Mouse (Mus musculus): ENCODE data around the gene Sae1. TPM values are rescaled to one million over a fixed set of nuclear protein-coding genes. Genes with fewer than 3 reads are reported as not detected.

Gene Sae1
- total and polyA plus RNA-seq, 3 experiments = 23.4 to 36.1 (median 33.0) TPM

- H3K4me3 ChIP-seq = peak overlapping the region; percentile 83
- H3K27me3 ChIP-seq (ENCODE audit: control insufficient read depth, insufficient read depth, low read length) = no peaks in the 10 kb centered on the region
- peak; percentile 99 for TF ChIP-seq POLR2A (IDR thresholded peaks at IDR 0.05; ENCODE audit: insufficient read depth, low read depth, low read length)
- peak; percentile 83 for TF ChIP-seq EP300 (IDR thresholded peaks at IDR 0.05; ENCODE audit: insufficient read depth, low read depth, low read length)
- TF ChIP-seq CTCF (IDR thresholded peaks at IDR 0.05) = peak; percentile 68
- peaks cover 12% of the 10 kb centered on the region for H3K4me1 ChIP-seq (ENCODE audit: control insufficient read depth, insufficient read depth, low read length)
- no peaks in the 10 kb centered on the region for H3K79me2 ChIP-seq (replicated peaks; ENCODE audit: control insufficient read depth, insufficient read depth, low read length)
- H3K9ac ChIP-seq (ENCODE audit: low read depth, low read length) = peak overlapping the region; percentile 100
- H3K36me3 ChIP-seq (ENCODE audit: control insufficient read depth, insufficient read depth, low read length) = no peaks in the 10 kb centered on the region
- intact Hi-C loops (cut with DNase I) = loop anchor here (1.0 to 10.0 kb wide), 4 partner anchors 19 to 421 kb away; partner anchors contain the start of genes Ap2s1 and Tmem160
- DNase-seq = peak; percentile 92 to 93
- H3K27ac ChIP-seq = peak overlapping the region; percentile 100
- under 1% methylated on average over 64 of the region's 66 CpGs for WGBS
Observed at GRCm38 (mm10) chr7:16313481-16314220, 74.0 kb downstream of the Sae1 start.

- intact Hi-C loops (cut with DNase I) = loop anchor here (1.0 to 10.0 kb wide), 3 partner anchors 89 to 422 kb away; partner anchors contain the start of genes Ap2s1 and Tmem160
- WGBS = 0% methylated on average over 12 of the region's 12 CpGs
- Histone ChIP-seq H3K9ac (ENCODE audit: low read depth, low read length) (peak overlapping the region; percentile 100), H3K4me3 (peak overlapping the region; percentile 83), H3K27me3 (ENCODE audit: control insufficient read depth, insufficient read depth, low read length) (no peaks in the 10 kb centered on the region), H3K79me2 (replicated peaks; ENCODE audit: control insufficient read depth, insufficient read depth, low read length) (no peaks in the 10 kb centered on the region), H3K36me3 (ENCODE audit: control insufficient read depth, insufficient read depth, low read length) (no peaks in the 10 kb centered on the region), H3K27ac (peak overlapping the region; percentile 100), H3K4me1 (ENCODE audit: control insufficient read depth, insufficient read depth, low read length) (peaks cover 12% of the 10 kb centered on the region)
- TF ChIP-seq EP300 (IDR thresholded peaks at IDR 0.05; ENCODE audit: insufficient read depth, low read depth, low read length) (no peak), POLR2A (IDR thresholded peaks at IDR 0.05; ENCODE audit: insufficient read depth, low read depth, low read length) (peak; percentile 72)
- peak; percentile 84 to 88 for DNase-seq
Observed at GRCm38 (mm10) chr7:16312672-16313311, 74.8 kb downstream of the Sae1 start.

GRCm38 (mm10) chr7:16312011-16312671 is 75.5 kb downstream of the Sae1 start:
- H3K9ac ChIP-seq (ENCODE audit: low read depth, low read length) = peak overlapping the region; percentile 100
- intact Hi-C loops (cut with DNase I) = loop anchor here (10.0 kb wide), 2 partner anchors 143 to 423 kb away; partner anchors contain the start of genes Ap2s1 and Tmem160
- H3K36me3 ChIP-seq (ENCODE audit: control insufficient read depth, insufficient read depth, low read length) = no peaks in the 10 kb centered on the region
- peak; percentile 78 to 83 for DNase-seq
- TF ChIP-seq CTCF (IDR thresholded peaks at IDR 0.05) (no peak), POLR2A (IDR thresholded peaks at IDR 0.05; ENCODE audit: insufficient read depth, low read depth, low read length) (no peak; the same call in 1 of the 2 replicates), EP300 (IDR thresholded peaks at IDR 0.05; ENCODE audit: insufficient read depth, low read depth, low read length) (no peak)
- H3K27ac ChIP-seq = peak overlapping the region; percentile 100
- peak overlapping the region; percentile 83 for H3K4me3 ChIP-seq
- no peaks in the 10 kb centered on the region for H3K27me3 ChIP-seq (ENCODE audit: control insufficient read depth, insufficient read depth, low read length)
- H3K79me2 ChIP-seq (replicated peaks; ENCODE audit: control insufficient read depth, insufficient read depth, low read length) = no peaks in the 10 kb centered on the region
- WGBS = under 1% methylated on average over 49 of the region's 49 CpGs
- peaks cover 12% of the 10 kb centered on the region for H3K4me1 ChIP-seq (ENCODE audit: control insufficient read depth, insufficient read depth, low read length)

- TF ChIP-seq EP300 (IDR thresholded peaks at IDR 0.05; ENCODE audit: insufficient read depth, low read depth, low read length) (no peak), POLR2A (IDR thresholded peaks at IDR 0.05; ENCODE audit: insufficient read depth, low read depth, low read length) (no peak), CTCF (IDR thresholded peaks at IDR 0.05) (no peak)
- H3K4me3 ChIP-seq = peak overlapping the region; percentile 83
- peak overlapping the region; percentile 100 for H3K27ac ChIP-seq
- DNase-seq = peak; percentile 59 to 68
- peak overlapping the region; percentile 100 for H3K9ac ChIP-seq (ENCODE audit: low read depth, low read length)
- WGBS = 3% methylated on average over 14 of the region's 14 CpGs
- H3K36me3 ChIP-seq (ENCODE audit: control insufficient read depth, insufficient read depth, low read length) = no peaks in the 10 kb centered on the region
- no peaks in the 10 kb centered on the region for H3K79me2 ChIP-seq (replicated peaks; ENCODE audit: control insufficient read depth, insufficient read depth, low read length)
- no peaks in the 10 kb centered on the region for H3K27me3 ChIP-seq (ENCODE audit: control insufficient read depth, insufficient read depth, low read length)
- peaks cover 12% of the 10 kb centered on the region for H3K4me1 ChIP-seq (ENCODE audit: control insufficient read depth, insufficient read depth, low read length)
- intact Hi-C loops (cut with DNase I) = loop anchor here (10.0 kb wide), 2 partner anchors 143 to 423 kb away; partner anchors contain the start of genes Ap2s1 and Tmem160
Observed at GRCm38 (mm10) chr7:16311453-16312004, 76.1 kb downstream of the Sae1 start.
